Mouse (Mus musculus): Measurements from ENCODE around the gene Lgr5.

- TF ChIP-seq CTCF (IDR thresholded peaks at IDR 0.05; ENCODE audit: low read depth, low read length) (no peak), GATA1 (IDR thresholded peaks at IDR 0.05; ENCODE audit: borderline replicate concordance, low read length) (no peak), TAL1 (conservative IDR thresholded peaks at IDR 0.05; ENCODE audit: low read depth, low read length) (no peak), POLR2AphosphoS5 (IDR thresholded peaks at IDR 0.05; ENCODE audit: insufficient replicate concordance, low read depth, low read length) (no peak)
These were observed 124.9 kb downstream of the Lgr5 start for GRCm38 (mm10) chr10:115462646-115463045.
